Mouse (Mus musculus): ENCODE measurements around the gene Cinp. TPM values are rescaled to one million over a fixed set of nuclear protein-coding genes. Genes with fewer than 3 reads are reported as not detected.

Gene Cinp
- total and polyA plus RNA-seq, 3 experiments = 162 to 210 TPM; not detected in 1

GRCm38 (mm10) chr12:110902106-110902505, 13.2 kb upstream of the Cinp start:
- H3K36me3 ChIP-seq (ENCODE audit: control insufficient read depth in 1 of 2, insufficient read depth in 2 of 2, low read length in 2 of 2) = peaks cover 0 to 4% of the 10 kb centered on the region in 2 experiments; a peak in 2 of 4 replicates
- no peak for DNase-seq (ENCODE audit: low read depth, low spot score)
- no peaks in the 10 kb centered on the region for H3K79me2 ChIP-seq (ENCODE audit: control insufficient read depth, insufficient read depth, low read length, poor library complexity)

GRCm38 (mm10) chr12:110891887-110892286, 2.9 kb upstream of the Cinp start:
- no peak for TF ChIP-seq CHD1 (IDR thresholded peaks at IDR 0.05; ENCODE audit: low read depth, low read length)
- no peak for TF ChIP-seq ZKSCAN1 (IDR thresholded peaks at IDR 0.05; ENCODE audit: low read depth, low read length)
- TF ChIP-seq UBTF (IDR thresholded peaks at IDR 0.05; ENCODE audit: borderline replicate concordance, insufficient read depth, low read depth, low read length) = no peak
- no peak for TF ChIP-seq SIN3A (IDR thresholded peaks at IDR 0.05; ENCODE audit: low read length)
- no peak for TF ChIP-seq MXI1 (IDR thresholded peaks at IDR 0.05; ENCODE audit: low read depth, low read length)
- no peak for TF ChIP-seq JUND (IDR thresholded peaks at IDR 0.05; ENCODE audit: low read depth, low read length)
- no peak for TF ChIP-seq ETS1 (IDR thresholded peaks at IDR 0.05; ENCODE audit: low read depth, low read length)
- no peak for TF ChIP-seq USF2 (IDR thresholded peaks at IDR 0.05; ENCODE audit: borderline replicate concordance in 1 of 2, insufficient read depth in 1 of 2, low read depth in 1 of 2, low read length in 2 of 2)
- TF ChIP-seq EP300 (IDR thresholded peaks at IDR 0.05; ENCODE audit: low read depth in 1 of 2, low read length in 2 of 2) = no peak
- no peak for TF ChIP-seq CTCF (IDR thresholded peaks at IDR 0.05 in 2 of 3, conservative IDR thresholded peaks at IDR 0.05 in 1 of 3; ENCODE audit: control insufficient read depth in 1 of 3, insufficient read depth in 1 of 3, low read depth in 2 of 3, low read length in 3 of 3, poor library complexity in 1 of 3, severe bottlenecking in 1 of 3)
- no peak for TF ChIP-seq ZMIZ1 (IDR thresholded peaks at IDR 0.05; ENCODE audit: low read depth, low read length)
- no peak for TF ChIP-seq MAFK (IDR thresholded peaks at IDR 0.05; ENCODE audit: borderline replicate concordance, low read depth, low read length)
- TF ChIP-seq MAZ (IDR thresholded peaks at IDR 0.05; ENCODE audit: low read depth, low read length) = no peak
- no peaks in the 10 kb centered on the region for H3K27me3 ChIP-seq (ENCODE audit: control insufficient read depth in 1 of 2, insufficient read depth in 2 of 2, low read length in 2 of 2)
- DNase-seq (ENCODE audit: low read depth, low spot score) = no peak
- peaks cover 0 to 10% of the 10 kb centered on the region in 2 experiments; a peak in 2 of 4 replicates for H3K36me3 ChIP-seq (ENCODE audit: control insufficient read depth in 1 of 2, insufficient read depth in 2 of 2, low read length in 2 of 2)
- peaks cover 26% of the 10 kb centered on the region for H3K79me2 ChIP-seq (ENCODE audit: control insufficient read depth, insufficient read depth, low read length, poor library complexity)
- no peak overlapping the region for H3K4me3 ChIP-seq (ENCODE audit: control insufficient read depth in 1 of 2, insufficient read depth in 1 of 2, low read depth in 2 of 2, low read length in 2 of 2)
- H3K4me1 ChIP-seq (ENCODE audit: control insufficient read depth in 1 of 2, insufficient read depth in 2 of 2, low read length in 2 of 2) = peaks cover 0 to 10% of the 10 kb centered on the region in 2 experiments; a peak in 3 of 4 replicates
- no peak overlapping the region for H3K9ac ChIP-seq (ENCODE audit: control insufficient read depth, low read depth, low read length, poor library complexity, severe bottlenecking)
- no peaks in the 10 kb centered on the region for H3K9me3 ChIP-seq (replicated peaks; ENCODE audit: insufficient read depth, low read length)
- H3K27ac ChIP-seq (ENCODE audit: control insufficient read depth, low read depth, low read length) = no peak overlapping the region

More at GRCm38 (mm10) chr12:110902106-110902505, 13.2 kb upstream of the Cinp start:
- Histone ChIP-seq H3K4me3 (ENCODE audit: control insufficient read depth in 1 of 2, insufficient read depth in 1 of 2, low read depth in 2 of 2, low read length in 2 of 2) (no peak overlapping the region), H3K27me3 (ENCODE audit: control insufficient read depth in 1 of 2, insufficient read depth in 2 of 2, low read length in 2 of 2) (no peaks in the 10 kb centered on the region), H3K9ac (ENCODE audit: control insufficient read depth, low read depth, low read length, poor library complexity, severe bottlenecking) (no peak overlapping the region), H3K4me1 (ENCODE audit: control insufficient read depth in 1 of 2, insufficient read depth in 2 of 2, low read length in 2 of 2) (no peaks in the 10 kb centered on the region), H3K27ac (ENCODE audit: control insufficient read depth, low read depth, low read length) (no peak overlapping the region), H3K9me3 (replicated peaks; ENCODE audit: insufficient read depth, low read length) (no peaks in the 10 kb centered on the region)
- TF ChIP-seq EP300 (IDR thresholded peaks at IDR 0.05; ENCODE audit: low read depth in 1 of 2, low read length in 2 of 2) (no peak), MYB (IDR thresholded peaks at IDR 0.05; ENCODE audit: low read depth, low read length) (no peak), NRF1 (IDR thresholded peaks at IDR 0.05; ENCODE audit: insufficient read depth, low read depth, low read length, poor library complexity, severe bottlenecking) (no peak), ZMIZ1 (IDR thresholded peaks at IDR 0.05; ENCODE audit: low read depth, low read length) (no peak)
